Mouse (Mus musculus) T-cell, adult 2 months (primary cell): Measurements from ENCODE around the gene Spon1.

ENCODE experiments used
- DNase-seq: peaks from one replicate; pipeline ENCODE4 v3.0.0; 2022; ENCODE audit warnings: low spot score

Gene Spon1

DNA sequence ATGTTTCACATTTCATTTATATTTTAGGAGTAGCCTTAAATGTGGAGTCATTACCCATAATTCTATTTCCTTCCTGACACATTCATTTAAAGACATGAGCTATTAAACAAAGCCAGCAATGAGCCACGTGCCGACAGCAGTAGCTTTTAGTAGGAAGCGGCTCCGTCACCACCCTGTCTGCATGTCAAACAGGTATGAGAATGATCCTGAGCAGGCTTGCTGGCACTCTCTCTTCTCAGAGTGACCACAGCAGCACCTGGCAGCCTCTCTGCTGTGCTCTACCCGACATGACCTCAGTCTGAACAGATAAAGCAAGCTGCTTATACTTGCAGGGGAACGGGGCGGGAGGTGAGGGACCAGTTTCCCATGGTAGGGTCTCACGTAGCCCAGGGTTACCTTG, 297.7 kb downstream of the Spon1 start:
- DNase-seq: no peak

DNA sequence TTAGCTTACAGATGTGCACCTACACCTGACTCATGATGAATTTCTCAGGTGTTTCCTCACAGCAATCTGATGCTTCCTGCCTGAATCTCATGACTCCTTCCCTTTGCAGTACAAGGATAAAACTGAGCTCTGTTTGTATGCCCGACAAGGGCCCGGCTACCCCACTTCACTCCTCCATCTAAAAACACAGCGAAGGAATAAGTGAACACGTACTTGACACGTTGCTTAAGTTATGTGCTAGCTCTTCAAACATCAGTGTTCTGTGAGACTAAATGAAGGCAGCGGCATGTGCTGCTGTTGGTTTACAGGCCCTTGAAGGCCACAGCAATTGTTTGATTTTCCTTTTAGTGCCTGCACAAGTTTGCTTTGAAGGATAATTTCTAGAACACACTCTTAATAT, 298.2 kb downstream of the Spon1 start:
- no peak for DNase-seq

DNA sequence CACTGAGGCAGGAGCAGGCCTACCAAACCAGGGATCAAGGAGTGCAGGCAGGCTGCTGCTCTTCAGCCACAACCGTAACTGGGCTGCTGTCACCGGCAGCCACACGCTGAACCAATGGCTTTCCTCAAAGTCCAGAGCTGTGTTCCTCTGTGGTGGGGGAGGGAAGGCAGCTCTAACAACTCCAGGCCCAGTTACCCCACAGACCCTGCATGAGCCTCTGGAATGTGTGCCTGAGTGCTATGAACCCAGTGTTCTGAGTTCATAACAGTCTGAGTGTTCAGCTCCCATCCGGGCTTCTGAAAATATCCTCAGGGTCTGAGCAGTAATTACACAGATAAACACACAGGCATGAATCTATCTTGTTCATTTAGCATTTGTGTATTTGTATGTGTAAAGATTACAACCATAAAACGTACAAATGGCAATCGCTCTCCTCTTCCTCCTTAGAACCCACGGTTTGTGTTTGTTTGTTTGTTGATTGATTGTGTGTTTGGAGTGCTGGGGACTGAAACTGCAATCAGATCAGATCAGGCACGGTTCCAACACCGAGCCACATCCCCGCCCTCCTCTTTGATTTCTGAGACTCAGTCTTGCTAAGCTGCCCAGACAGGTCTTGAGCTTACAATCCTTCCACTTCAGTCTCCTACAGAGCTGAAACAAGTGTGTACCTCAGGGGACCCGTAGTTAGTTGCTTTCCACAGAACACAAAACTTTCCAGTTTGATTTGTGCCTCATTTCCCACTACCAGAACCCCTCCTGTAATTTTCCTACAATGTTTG, 299.8 kb downstream of the Spon1 start:
- no peak for DNase-seq

DNA sequence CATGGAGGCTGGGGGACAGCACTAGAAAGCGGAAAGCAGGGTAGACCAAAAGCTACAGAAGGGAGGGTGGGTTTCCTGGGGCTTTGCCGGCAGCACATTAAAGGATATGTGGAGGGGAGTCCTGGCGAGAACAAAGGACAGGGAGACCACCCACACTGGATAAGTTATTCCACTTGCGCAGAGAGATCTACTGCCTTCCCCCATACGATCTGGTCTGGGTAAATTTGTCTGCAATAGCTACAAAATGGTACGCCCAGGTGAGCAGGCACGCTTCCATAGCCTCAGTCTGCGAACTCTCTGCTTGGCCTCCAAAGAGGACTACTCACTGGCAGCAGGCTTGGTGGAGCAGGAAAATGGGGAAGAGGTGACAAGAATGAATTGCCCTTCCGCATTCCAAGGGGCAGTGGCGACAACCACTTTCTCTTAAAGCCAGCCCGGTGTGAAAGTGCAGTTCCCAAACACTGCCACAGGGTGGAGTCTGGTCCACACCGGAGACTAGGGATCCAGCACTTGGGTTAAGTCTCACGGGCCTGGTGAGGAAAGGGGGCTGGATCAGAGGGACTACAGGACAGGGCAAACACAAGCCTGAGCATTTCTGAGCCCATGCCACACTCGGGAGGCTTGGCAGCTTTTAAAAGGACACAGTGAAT, 300.9 kb downstream of the Spon1 start:
- peak; percentile 77 for DNase-seq

DNA sequence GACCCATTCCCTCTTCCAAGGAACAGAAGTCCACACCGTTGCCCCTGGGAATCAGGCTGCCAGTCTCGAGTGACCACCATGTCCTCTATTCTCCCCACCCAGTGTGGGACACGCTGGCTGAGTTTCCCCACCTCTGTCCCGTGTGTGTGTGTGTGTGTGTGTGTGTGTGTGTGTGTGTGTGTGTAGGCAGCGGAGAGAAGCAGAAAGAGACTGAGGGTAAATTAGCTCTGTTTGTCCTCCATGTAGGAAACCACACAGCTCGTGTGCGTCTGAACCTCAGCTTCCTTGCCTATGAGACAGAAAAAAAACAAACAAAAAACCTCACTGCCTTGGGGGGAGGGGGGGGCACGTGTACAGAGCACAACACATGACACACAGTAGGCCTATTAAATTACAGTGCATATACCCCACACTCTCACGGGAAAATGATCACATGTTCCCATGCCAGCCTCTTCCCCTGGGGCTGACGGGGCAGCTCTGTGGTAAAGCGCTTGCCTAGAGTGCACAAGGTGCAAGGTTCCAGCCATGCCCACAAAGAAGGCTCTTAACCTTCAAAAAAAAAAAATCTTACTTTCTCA, 303.2 kb downstream of the Spon1 start:
- DNase-seq: peak; percentile 93

DNA sequence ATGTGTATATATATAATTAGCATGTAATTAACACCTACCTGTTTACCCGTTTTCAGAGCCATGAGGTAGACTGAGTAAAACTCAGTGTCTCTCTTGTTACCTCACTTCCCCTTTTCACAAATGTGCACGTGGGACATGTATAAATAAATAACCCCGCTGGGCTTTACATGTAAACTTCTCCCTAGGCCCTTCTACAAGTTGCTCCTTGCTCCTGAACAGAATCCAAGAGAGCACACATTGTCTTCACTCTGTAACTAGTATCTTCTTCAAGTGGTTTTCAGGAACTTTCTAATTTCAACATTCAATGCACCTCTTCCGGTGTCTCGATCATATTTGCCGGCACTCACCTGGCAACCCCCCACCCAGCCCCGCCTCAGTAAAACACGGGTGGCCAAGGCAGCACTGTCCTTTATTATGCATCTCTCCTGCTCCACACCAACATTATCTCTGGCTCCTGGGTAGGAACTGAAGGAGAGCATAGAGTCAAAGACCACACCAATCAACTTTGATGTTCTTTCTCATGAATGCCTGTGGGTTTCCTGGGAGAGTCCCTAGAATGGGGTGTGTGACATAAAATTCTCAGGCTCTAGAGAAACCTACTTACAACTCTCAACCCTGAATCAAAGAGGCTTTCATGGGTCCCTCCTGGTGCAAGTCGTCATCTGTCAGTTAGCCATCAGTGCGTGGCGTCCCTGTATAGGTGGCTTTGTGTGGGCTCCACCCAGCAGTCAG, 304.1 kb downstream of the Spon1 start:
- peak; percentile 76 for DNase-seq

DNA sequence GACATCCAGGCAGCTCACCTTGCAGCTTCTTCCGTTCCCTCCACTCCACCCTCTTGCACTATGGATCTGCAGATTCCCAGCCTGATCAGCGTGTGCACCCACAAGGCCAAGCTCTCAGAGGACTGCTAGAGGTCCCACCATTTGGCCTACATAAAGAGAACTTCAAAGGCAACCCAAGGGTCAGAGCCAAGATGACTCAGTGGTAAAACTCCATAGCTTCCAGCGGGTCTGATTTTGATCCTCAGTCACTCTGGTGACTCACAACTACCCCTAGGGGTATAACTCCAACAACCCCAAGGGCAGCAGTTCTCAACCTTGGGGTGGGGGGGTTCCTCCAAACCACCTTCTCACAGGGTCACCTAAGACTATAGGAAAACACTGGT, 304.7 kb downstream of the Spon1 start:
- DNase-seq: peak; percentile 8

DNA sequence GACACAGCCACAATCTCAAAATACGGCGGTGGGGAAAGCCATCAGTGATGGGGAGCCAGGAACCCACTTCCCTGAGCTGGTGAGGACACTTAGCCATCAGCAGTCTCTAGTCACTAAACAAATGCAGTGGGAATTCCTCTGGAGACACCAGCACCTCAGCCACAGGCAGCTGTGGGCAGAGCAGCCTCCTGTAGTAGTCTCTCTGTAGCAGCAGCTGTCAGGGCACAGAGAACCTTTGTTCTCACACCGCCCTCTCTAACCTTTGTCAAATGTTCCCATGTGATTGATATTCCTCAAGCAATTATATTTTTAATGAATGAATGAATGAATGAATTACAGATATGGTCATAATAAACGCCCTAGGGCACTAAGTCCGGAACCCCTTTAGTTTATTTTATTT, 305.6 kb downstream of the Spon1 start:
- no peak for DNase-seq

DNA sequence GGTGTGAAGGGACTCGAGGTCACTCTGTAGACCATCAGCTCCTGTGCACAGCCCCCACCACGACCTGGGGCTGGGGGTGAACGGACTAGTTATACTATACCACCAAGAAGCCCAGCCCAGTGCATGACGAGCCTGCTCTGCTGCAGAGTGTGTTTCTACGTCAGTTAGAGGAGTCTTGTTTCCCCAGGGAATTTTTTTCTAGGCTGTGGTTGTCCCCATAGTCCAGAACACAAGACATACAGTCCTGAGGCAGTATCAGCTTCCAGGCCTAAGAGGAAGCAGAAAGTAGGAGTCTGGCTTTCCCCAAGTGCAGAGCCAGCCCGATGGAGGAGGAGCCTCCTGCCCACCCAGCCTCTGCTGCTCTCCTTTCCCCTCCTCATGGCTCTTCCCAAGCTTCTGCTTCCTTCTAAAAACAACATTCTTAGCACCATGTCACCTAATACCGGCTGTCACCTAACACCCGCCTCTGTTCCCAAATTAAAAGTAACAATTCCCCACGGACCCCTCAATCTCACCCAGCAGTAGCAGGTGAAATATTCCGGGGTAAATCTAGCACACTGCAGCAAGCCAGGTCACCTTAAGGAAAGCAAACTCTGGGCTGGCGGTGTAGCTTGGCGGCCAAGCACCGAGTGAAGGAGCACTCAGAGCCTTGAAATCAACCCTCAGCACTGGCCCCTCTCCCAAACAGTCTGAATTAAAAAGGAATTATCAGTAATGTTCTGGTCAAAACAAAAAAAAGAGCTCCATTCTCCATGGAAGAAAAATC, 306.2 kb downstream of the Spon1 start:
- DNase-seq: no peak

DNA sequence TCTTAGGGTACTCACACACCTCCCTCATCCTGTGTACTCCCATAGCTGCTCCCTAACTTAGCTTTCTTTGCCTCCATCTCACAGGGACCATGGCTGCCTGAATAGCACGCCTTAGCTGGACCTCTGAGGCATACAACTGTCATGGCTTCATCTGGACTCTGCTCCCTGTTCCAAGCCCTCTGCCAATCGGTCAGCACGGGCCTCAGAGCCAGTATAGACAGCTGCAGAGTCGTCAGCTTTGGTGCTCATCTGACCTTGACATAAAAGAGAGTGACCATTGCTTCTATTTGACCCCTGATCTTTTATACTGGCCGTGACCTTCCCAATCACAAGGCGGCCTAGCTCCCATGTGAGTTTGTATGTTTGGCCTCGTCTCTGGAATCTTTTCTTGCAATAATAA, 308.3 kb downstream of the Spon1 start:
- DNase-seq: no peak

DNA sequence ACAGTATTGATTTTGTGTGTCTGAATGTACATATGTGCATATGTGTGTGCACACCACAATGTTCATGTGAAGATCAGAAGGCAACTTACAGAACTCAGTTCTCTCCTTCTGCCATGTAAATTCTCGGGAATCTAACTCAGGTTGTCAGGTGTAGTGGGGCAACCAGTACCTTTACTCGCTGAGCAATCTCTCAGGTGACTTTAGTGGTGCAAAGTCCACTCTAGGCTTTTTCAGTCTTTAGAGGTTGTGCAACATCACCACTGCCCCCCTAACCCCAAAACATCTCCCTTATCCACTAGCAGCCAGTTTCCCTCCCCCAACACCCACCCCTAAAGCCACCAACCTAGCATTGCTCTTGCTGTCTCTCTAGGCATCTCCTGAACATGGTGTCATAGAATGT, 308.8 kb downstream of the Spon1 start:
- no peak for DNase-seq

DNA sequence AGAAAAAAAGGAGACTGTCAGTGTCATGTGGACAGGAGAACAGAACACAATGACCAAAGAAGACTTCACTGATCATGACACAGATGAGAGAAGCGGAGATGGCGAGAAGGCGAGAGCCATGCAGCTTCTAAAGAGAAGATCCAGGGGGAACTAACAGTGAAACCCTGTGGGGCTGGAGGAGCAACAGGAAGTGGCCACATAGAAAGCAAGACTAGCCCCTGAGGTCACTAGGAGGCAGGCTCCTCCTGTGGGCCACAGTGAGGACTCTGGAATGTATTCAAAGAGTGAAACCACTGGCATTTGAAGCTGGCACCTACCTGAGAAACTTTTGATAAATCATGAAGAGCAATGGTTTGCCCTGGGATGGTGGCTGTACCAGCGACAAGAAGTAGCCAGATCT, 313.5 kb downstream of the Spon1 start:
- no peak for DNase-seq

DNA sequence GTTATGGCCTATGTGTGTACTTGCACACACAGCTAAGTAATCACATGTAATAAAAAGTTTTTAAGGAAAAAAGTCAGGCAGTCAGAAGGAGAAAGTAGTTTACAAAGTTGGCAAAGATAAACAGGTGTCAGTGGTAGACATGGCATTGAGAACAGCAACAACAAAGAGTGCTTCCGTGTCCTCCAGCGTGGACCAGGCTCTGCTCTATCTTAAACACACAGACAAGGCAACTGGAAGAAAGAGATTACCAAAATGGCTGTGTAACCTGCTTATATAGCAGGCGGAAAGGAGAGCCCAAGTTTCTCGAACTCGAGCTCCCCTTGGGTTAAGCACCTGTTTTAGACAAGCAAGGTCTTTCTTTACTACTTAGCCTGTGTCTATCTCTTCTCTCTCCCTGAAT, 314.5 kb downstream of the Spon1 start:
- no peak for DNase-seq

DNA sequence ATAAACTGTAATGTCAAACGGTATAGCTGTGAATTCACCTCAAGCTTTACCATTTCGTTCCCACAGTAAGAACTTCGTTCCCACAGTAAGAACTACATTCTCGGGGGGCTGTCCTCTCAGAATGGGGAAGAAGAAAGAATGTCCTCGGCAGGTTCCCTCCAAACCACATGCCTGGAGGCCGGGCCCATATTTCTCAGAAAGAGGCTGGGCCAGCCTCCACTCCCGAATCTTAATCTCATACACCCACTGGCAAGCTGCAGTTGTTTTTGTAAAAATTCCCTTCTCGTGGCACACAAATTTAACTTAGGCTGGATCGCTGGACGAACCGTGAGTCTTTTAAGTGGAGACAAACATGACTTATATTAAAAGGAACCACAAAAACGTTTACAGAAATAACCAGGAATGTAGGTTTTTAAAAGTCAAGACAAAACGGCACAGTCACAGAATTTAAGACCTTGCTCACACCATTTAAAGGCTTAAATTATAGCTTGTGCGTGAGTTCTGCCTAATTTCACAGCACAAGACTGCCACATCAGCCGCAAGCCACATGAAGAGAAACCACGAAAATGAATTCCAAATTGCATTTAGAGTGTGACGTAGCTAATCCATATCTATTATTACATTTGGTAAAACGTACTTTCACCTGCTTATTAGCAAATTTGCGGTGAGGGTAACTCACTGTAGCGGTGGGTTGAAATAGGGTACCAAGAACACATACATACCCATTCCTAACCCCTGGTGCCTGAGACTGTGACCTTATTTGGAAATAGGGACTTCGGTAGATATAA, 316.0 kb downstream of the Spon1 start:
- DNase-seq: peak; percentile 49

DNA sequence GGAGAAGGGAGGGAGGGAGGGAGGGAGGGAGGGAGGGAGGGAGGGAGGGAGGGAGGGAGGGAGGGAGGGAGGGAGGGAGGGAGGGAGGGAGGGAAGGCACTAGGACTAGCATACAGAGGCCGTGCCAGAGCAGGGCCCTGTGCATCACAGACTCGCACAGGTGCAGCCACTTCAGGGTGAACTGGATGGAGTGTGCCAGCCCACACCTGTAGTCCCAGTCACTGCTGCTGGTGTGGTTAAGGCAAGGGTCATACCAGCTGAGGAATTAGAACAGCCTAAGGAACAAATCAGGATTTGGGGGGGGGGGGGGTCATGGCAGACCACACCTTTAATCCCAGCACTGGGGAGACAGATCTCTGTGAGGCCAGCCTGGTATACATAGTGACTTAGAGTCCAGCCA, 317.3 kb downstream of the Spon1 start:
- DNase-seq: no peak

DNA sequence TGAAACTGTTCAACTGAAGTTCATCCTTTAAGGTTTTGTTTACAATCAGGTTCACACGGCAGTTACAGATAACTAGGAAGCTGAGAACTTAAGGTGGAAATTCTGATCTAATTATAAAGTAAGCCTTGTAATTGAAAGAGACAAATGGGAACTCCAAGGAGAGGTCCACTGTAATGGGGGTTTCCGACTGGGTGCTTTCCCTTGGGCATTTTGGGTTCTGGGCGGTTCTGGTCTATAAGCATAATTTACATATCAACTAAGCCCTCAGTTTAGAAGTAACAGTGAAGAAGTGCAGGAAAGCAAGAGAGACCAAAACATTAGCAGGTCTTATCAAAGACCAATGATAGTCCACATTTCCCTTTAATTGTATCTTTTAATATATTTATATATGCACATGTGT, 318.0 kb downstream of the Spon1 start:
- DNase-seq: no peak

DNA sequence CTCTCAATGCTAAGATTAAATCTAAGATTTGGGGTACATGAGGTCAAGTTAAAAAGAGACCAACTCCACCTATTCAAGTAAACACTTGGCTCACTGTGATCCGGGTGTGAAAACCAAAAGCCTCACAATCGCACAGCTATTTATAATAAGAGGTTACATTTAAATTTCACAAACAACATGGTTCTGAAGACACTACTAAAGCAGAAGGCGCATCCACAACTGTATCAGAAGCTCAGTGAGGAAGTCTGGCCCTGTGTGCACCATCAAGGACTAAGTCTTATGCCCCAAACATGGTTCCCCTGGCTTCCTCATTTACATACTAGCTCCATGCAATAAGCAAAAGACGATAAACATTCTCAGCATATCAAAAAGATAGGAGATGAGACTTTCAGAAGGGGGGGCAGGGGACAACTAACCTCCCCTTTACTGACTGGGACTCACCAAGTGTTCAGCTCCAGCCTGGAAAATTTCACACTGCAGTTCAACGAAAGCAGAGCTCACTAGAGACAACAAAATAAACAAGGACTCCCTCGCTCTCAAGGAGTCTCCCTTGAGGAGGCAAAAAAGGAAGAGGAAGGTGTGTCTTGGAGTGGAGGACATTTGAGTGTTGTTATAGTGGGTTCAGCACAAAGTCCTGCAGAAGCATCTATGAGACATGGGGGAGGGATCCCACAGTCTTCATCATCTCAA, 320.4 kb downstream of the Spon1 start:
- peak; percentile 62 for DNase-seq

DNA sequence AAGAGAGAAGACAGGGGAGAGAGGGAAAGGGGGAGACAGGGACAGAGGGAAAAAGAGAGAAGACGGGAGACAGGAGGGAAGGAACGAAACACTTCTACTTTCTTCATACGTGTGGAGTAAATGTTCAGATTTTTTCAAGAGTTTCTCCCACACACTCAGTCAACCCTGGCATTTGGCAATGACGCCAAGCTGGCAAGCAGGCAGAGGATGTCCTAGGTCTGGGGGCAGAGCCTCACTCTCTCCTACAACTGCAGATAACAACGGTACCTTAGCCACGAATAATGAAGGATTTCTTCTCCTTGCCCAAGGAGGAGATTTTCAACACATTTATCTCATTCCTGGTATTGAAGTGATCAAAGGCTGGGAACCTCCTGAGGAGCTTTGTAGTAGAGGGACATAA, 321.5 kb downstream of the Spon1 start:
- DNase-seq: peak; percentile 66

DNA sequence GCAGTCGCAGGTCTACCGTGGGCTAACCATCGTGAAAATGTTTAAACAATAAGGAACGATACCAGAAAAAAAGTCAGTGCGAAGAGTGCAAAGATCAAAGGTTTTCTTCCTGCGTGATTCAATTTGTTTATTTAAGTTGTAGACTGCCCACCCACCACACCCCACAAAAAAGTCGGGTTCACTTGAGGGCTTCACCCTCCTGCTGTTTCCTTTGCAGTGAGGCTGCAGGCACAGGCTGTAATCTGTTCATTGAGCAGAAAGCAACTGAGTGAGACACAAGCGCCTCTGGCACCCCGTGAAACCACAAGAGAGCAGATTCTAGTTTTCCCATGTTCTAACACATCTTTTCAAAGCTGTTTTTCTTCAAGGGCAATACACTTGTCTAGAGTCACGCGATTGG, 322.2 kb downstream of the Spon1 start:
- DNase-seq: peak; percentile 89

DNA sequence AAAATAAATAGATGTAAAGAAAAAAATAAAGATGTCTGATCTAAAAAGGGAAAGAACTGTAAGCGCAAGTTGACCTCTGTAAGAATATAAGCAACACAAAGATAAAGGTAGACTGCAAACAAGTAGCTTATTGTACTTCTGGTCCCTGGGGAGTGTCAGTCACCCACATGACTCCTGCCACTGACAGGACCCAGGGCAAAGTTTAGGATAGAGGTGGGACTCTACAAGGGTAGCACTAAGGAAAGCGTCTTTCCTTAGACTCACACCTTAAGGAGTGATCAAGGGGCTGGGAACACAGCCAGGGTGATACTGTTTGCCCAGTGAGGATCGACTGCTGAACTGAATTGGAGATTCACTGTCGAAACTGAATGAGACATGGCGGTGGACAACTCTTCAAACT, 323.1 kb downstream of the Spon1 start:
- no peak for DNase-seq

DNA sequence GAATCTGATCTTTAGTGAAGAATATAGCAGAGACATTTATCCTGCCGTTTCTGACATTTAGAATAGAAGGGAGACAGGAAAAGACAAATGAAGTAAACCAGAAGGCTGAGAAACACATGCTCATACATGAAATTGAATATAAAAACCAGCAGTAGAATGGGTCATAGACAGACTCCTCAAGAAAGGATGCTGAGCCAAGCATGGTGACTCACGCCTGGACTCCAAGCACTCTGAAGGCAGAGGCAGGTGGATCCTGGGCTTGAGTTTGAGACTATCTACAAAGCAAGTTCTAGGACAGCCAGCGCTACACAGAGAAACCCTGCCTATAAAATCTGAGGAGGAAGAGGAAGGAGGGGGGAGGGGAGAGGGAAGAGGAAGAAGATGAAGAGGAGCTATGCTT, 324.4 kb downstream of the Spon1 start:
- no peak for DNase-seq
